Mouse (Mus musculus) hindbrain, postnatal 0 days (tissue): ENCODE measurements around the gene Tceal9. TPM values are rescaled to one million over a fixed set of nuclear protein-coding genes. Genes with fewer than 3 reads are reported as not detected.

Source experiments
- ATAC-seq: fragments of 200-750 bp; cut with Nextera tagmentation; 2 replicates; pipeline ENCODE4 v1.8.0; 2017; ENCODE audit warnings: mild to moderate bottlenecking, moderate TSS enrichment, moderate library complexity
- DNase-seq: peaks from one replicate; pipeline ENCODE4 v3.0.0-alpha.2; 2015; ENCODE audit warnings: low spot score
- H3K27ac ChIP-seq: fragments of 300-500 bp; sonication (generic); 2 replicates; pipeline ENCODE4 v1.5.1; 2014; ENCODE audit warnings: mild to moderate bottlenecking
- H3K27me3 ChIP-seq: fragments of 300-500 bp; sonication (generic); 2 replicates; pipeline ENCODE4 v1.6.1; 2014; ENCODE audit warnings: low read length, mixed read lengths; ENCODE audit not compliant: insufficient read depth
- H3K36me3 ChIP-seq: fragments of 300-500 bp; sonication (generic); 2 replicates; pipeline ENCODE4 v1.6.1; 2014; ENCODE audit warnings: low read length, mixed read lengths; ENCODE audit not compliant: insufficient read depth
- H3K4me1 ChIP-seq: fragments of 300-500 bp; sonication (generic); 2 replicates; pipeline ENCODE4 v1.6.1; 2014; ENCODE audit warnings: antibody characterized with exemption, low read length, mixed read lengths; ENCODE audit not compliant: insufficient read depth
- H3K4me2 ChIP-seq: fragments of 300-500 bp; sonication (generic); 2 replicates; pipeline ENCODE4 v1.6.1; 2014; ENCODE audit warnings: low read depth, mild to moderate bottlenecking, low read length, moderate library complexity, mixed read lengths
- H3K4me3 ChIP-seq: fragments of 300-500 bp; sonication (generic); 2 replicates; pipeline ENCODE4 v1.5.1; 2014; ENCODE audit warnings: low read length
- H3K9ac ChIP-seq: fragments of 300-500 bp; sonication (generic); replicated peaks from 2 replicates; pipeline ENCODE4 v1.6.1; 2014; ENCODE audit warnings: mild to moderate bottlenecking, low read length, moderate library complexity, mixed read lengths
- H3K9me3 ChIP-seq: fragments of 300-500 bp; sonication (generic); 2 replicates; pipeline ENCODE4 v1.6.1; 2016; ENCODE audit warnings: low read length, mixed read lengths
- CTCF ChIP-seq: IDR thresholded peaks from 2 replicates; pipeline ENCODE4 v1.5.1; 2016; ENCODE audit warnings: antibody characterized with exemption, control low read depth, low read depth
- WGBS: fragments of 180-500 bp; shearing (Covaris S2); extraction: QIAGEN DNeasy Blood & Tissue Kit; methylation state at CpG from one replicate; pipeline ENCODE4 v1.1.7; 2014; 5-methylcytosine and 5-hydroxymethylcytosine counted together
- polyA plus RNA-seq: library from polyadenylated mRNA; unstranded; fragments of >200 nt; fragmentation: Nextera tagmentation; extraction: Ambion mirVana; gene quantifications from 2 replicates; pipeline ENCODE4 v1.2.1, GENCODE M21; 2015
- total RNA-seq: library from RNA; depleted of rRNA; stranded (reverse); fragments of >200 nt; gene quantifications from 2 replicates; pipeline ENCODE4 v1.2.3, GENCODE M21; 2014; rRNA removed

Tceal9 gene
- total and polyA plus RNA-seq, 2 experiments from 2014 or later: 100 to 257 TPM

- Histone ChIP-seq H3K27ac (no peak overlapping the region), H3K9ac (no peak overlapping the region), H3K4me2 (no peak overlapping the region), H3K9me3 (no peaks in the 10 kb centered on the region), H3K27me3 (no peaks in the 10 kb centered on the region), H3K36me3 (no peaks in the 10 kb centered on the region), H3K4me1 (no peaks in the 10 kb centered on the region), H3K4me3 (no peak overlapping the region)
- TF ChIP-seq CTCF: no peak
- ATAC-seq: no peak
- WGBS: 28% methylated on average over 3 of the region's 3 CpGs
- no peak for DNase-seq
These were observed 29.7 kb downstream of the Tceal9 start for GRCm38 (mm10) chrX:136274542-136274941.

- Histone ChIP-seq H3K4me3 (no peak overlapping the region), H3K36me3 (no peaks in the 10 kb centered on the region), H3K4me2 (no peak overlapping the region), H3K27me3 (no peaks in the 10 kb centered on the region), H3K4me1 (no peaks in the 10 kb centered on the region), H3K27ac (no peak overlapping the region), H3K9ac (no peak overlapping the region), H3K9me3 (no peaks in the 10 kb centered on the region)
- ATAC-seq (no peak), DNase-seq (no peak)
- WGBS: 45% methylated on average over 3 of the region's 3 CpGs
- no peak for TF ChIP-seq CTCF
These were observed 30.5 kb downstream of the Tceal9 start for GRCm38 (mm10) chrX:136275386-136275785.

GRCm38 (mm10) chrX:136277577-136277976 is 32.7 kb downstream of the Tceal9 start:
- no peak for TF ChIP-seq CTCF
- Histone ChIP-seq H3K9ac (no peak overlapping the region), H3K4me3 (no peak overlapping the region), H3K27ac (no peak overlapping the region), H3K4me1 (no peaks in the 10 kb centered on the region), H3K27me3 (no peaks in the 10 kb centered on the region), H3K4me2 (no peak overlapping the region), H3K9me3 (no peaks in the 10 kb centered on the region), H3K36me3 (no peaks in the 10 kb centered on the region)
- 84% methylated on average over 7 of the region's 7 CpGs for whole genome bisulfite sequencing
- DNase-seq (no peak), ATAC-seq (no peak)

GRCm38 (mm10) chrX:136278401-136278800 is 33.5 kb downstream of the Tceal9 start:
- H3K4me2 ChIP-seq: no peak overlapping the region
- H3K9ac ChIP-seq: no peak overlapping the region
- TF ChIP-seq CTCF: no peak
- no peak overlapping the region for H3K4me3 ChIP-seq
- no peak overlapping the region for H3K27ac ChIP-seq
- H3K27me3 ChIP-seq: no peaks in the 10 kb centered on the region
- ATAC-seq (no peak), DNase-seq (no peak)
- no peaks in the 10 kb centered on the region for H3K9me3 ChIP-seq
- no peaks in the 10 kb centered on the region for H3K36me3 ChIP-seq
- no peaks in the 10 kb centered on the region for H3K4me1 ChIP-seq

GRCm38 (mm10) chrX:136279410-136279809 is 34.5 kb downstream of the Tceal9 start:
- ATAC-seq: no peak
- H3K27me3 ChIP-seq: no peaks in the 10 kb centered on the region
- no peaks in the 10 kb centered on the region for H3K4me1 ChIP-seq
- H3K4me2 ChIP-seq: no peak overlapping the region
- DNase-seq: no peak
- TF ChIP-seq CTCF: no peak
- H3K9me3 ChIP-seq: no peaks in the 10 kb centered on the region
- no peak overlapping the region for H3K27ac ChIP-seq
- no peak overlapping the region for H3K4me3 ChIP-seq
- H3K9ac ChIP-seq: no peak overlapping the region
- no peaks in the 10 kb centered on the region for H3K36me3 ChIP-seq
- 80% methylated on average over 5 of the region's 5 CpGs for WGBS

GRCm38 (mm10) chrX:136290817-136291281 is 46.0 kb downstream of the Tceal9 start:
- Histone ChIP-seq H3K9me3 (no peaks in the 10 kb centered on the region), H3K4me3 (no peak overlapping the region), H3K9ac (no peak overlapping the region), H3K27ac (peak overlapping the region; percentile 71), H3K36me3 (no peaks in the 10 kb centered on the region), H3K4me2 (peak overlapping the region; percentile 42), H3K4me1 (no peaks in the 10 kb centered on the region), H3K27me3 (no peaks in the 10 kb centered on the region)
- peak; percentile 99 for ATAC-seq
- WGBS: 39% methylated on average over 8 of the region's 8 CpGs
- no peak for TF ChIP-seq CTCF
- peak; percentile 87 for DNase-seq

Other genes with a start within 250 kb of the Tceal9 start
- 57.8 and 57.9 TPM in 2 replicates for gene Arxes1, start 211.7 kb upstream of the Tceal9 start, total RNA-seq
- gene Arxes1, start 211.7 kb upstream of the Tceal9 start, polyA plus RNA-seq: 177 and 187 TPM in 2 replicates
- gene Bex2, start 176.8 kb upstream of the Tceal9 start, total RNA-seq: 171 and 200 TPM in 2 replicates
- gene Bex2, start 176.8 kb upstream of the Tceal9 start, polyA plus RNA-seq: 938 and 961 TPM in 2 replicates
- gene Nxf3, start 159.8 kb upstream of the Tceal9 start, total RNA-seq: not detected in 2 replicates
- 0.05 TPM in 1 of 2 replicates, not detected in the other for gene Nxf3, start 159.8 kb upstream of the Tceal9 start, polyA plus RNA-seq
- gene Bex4, start 106.1 kb upstream of the Tceal9 start, total RNA-seq: 20.0 and 38.4 TPM in 2 replicates
- 153 and 160 TPM in 2 replicates for gene Bex4, start 106.1 kb upstream of the Tceal9 start, polyA plus RNA-seq
- gene Tceal8, start 72.7 kb upstream of the Tceal9 start, total RNA-seq: 72.2 and 82.6 TPM in 2 replicates
- gene Tceal8, start 72.7 kb upstream of the Tceal9 start, polyA plus RNA-seq: 138 and 146 TPM in 2 replicates
- 3.9 and 4.3 TPM in 2 replicates for gene Tceal5, start 41.2 kb upstream of the Tceal9 start, total RNA-seq
- gene Tceal5, start 41.2 kb upstream of the Tceal9 start, polyA plus RNA-seq: 45.2 and 45.8 TPM in 2 replicates
- gene Tceal7, start 30.3 kb upstream of the Tceal9 start, total RNA-seq: 0.86 and 2.4 TPM in 2 replicates
- 3.5 and 4.1 TPM in 2 replicates for gene Tceal7, start 30.3 kb upstream of the Tceal9 start, polyA plus RNA-seq
- 38.9 and 58.8 TPM in 2 replicates for gene Bex1, start 29.6 kb upstream of the Tceal9 start, total RNA-seq
- 272 and 279 TPM in 2 replicates for gene Bex1, start 29.6 kb upstream of the Tceal9 start, polyA plus RNA-seq
- 263 and 314 TPM in 2 replicates for gene Bex3, start 25.2 kb downstream of the Tceal9 start, total RNA-seq
- 900 and 904 TPM in 2 replicates for gene Bex3, start 25.2 kb downstream of the Tceal9 start, polyA plus RNA-seq